Mouse (Mus musculus): ENCODE results near the gene Msn.
"Not testable (repeated sequence)": the region's sequence is repeated elsewhere in the genome, so short reads cannot be mapped to it uniquely, and the experiment has no call there.

Msn gene

GRCm38 (mm10) chrX:96144960-96145488 is 49.2 kb downstream of the Msn start:
- DNase-seq: no peak

GRCm38 (mm10) chrX:96148217-96148616 is 52.4 kb downstream of the Msn start:
- no peak for DNase-seq

GRCm38 (mm10) chrX:96153362-96153761 is 57.5 kb downstream of the Msn start:
- DNase-seq: no peak

- DNase-seq: no peak
Observed at GRCm38 (mm10) chrX:96157936-96158335, 62.1 kb downstream of the Msn start.

- DNase-seq: peak; percentile 10
Observed at GRCm38 (mm10) chrX:96162571-96162970, 66.7 kb downstream of the Msn start.

- DNase-seq: no peak
Observed at GRCm38 (mm10) chrX:96171645-96172388, 76.0 kb downstream of the Msn start.

GRCm38 (mm10) chrX:96178437-96178836 is 82.6 kb downstream of the Msn start:
- peak; percentile 50 for DNase-seq

- no peak for DNase-seq
Observed at GRCm38 (mm10) chrX:96184100-96184732, 88.4 kb downstream of the Msn start.

GRCm38 (mm10) chrX:96205143-96205542 is 109.3 kb downstream of the Msn start:
- DNase-seq: not testable (repeated sequence)

GRCm38 (mm10) chrX:96206872-96207271 is 111.0 kb downstream of the Msn start:
- no peak for DNase-seq

- DNase-seq: no peak
Observed at GRCm38 (mm10) chrX:96218088-96218487, 122.2 kb downstream of the Msn start.
